Mouse (Mus musculus): ENCODE measurements around the gene BC035947.

The BC035947 gene

GRCm38 (mm10) chr1:78501856-78502255, 10.1 kb downstream of the BC035947 start:
- WGBS = 92% methylated on average over 12 of the region's 12 CpGs

GRCm38 (mm10) chr1:78501036-78501435, 10.9 kb downstream of the BC035947 start:
- 94% methylated on average over 16 of the region's 16 CpGs for WGBS

- WGBS = 62% methylated on average over 1 of the region's 1 CpGs
Measured at GRCm38 (mm10) chr1:78490143-78490542, 21.8 kb downstream of the BC035947 start.

GRCm38 (mm10) chr1:78488752-78489492, 23.0 kb downstream of the BC035947 start, which contains the start of gene Farsb:
TSS of gene Farsb (minus strand) at chr1:78488897.
- under 1% methylated on average over 31 of the region's 31 CpGs for WGBS

- WGBS = under 1% methylated on average over 28 of the region's 28 CpGs
Measured at GRCm38 (mm10) chr1:78488427-78488751, 23.6 kb downstream of the BC035947 start.

GRCm38 (mm10) chr1:78484361-78484760, 27.6 kb downstream of the BC035947 start:
- WGBS = 19% methylated on average over 2 of the region's 2 CpGs

- 87% methylated on average over 3 of the region's 3 CpGs for WGBS
Measured at GRCm38 (mm10) chr1:78483430-78483829, 28.5 kb downstream of the BC035947 start.

GRCm38 (mm10) chr1:78472441-78472840, 39.5 kb downstream of the BC035947 start:
- WGBS = 93% methylated on average over 5 of the region's 5 CpGs

GRCm38 (mm10) chr1:78454659-78455058, 57.3 kb downstream of the BC035947 start:
- WGBS = 31% methylated on average over 7 of the region's 7 CpGs

GRCm38 (mm10) chr1:78453886-78454285, 58.1 kb downstream of the BC035947 start:
- WGBS = 92% methylated on average over 8 of the region's 8 CpGs

GRCm38 (mm10) chr1:78452544-78452943, 59.4 kb downstream of the BC035947 start:
- WGBS = 88% methylated on average over 6 of the region's 6 CpGs

- 56% methylated on average over 12 of the region's 12 CpGs for WGBS
Measured at GRCm38 (mm10) chr1:78451070-78451854, 60.7 kb downstream of the BC035947 start.

- 31% methylated on average over 1 of the region's 1 CpGs for WGBS
Measured at GRCm38 (mm10) chr1:78448091-78448490, 63.9 kb downstream of the BC035947 start.
